Mouse (Mus musculus): Measurements from ENCODE around the gene Hdac4.

- peak; percentile 15; the same call in 1 of the 2 replicates for TF ChIP-seq CTCF (IDR thresholded peaks at IDR 0.05; ENCODE audit: low read depth)
- TF ChIP-seq EP300 (IDR thresholded peaks at IDR 0.05; ENCODE audit: low read depth) = no peak
These were observed 188.8 kb downstream of the Hdac4 start for GRCm38 (mm10) chr1:92006666-92007065.

All from liver, postnatal 0 days (tissue).